ENCODE assay signal across 8 mouse cellular contexts in the genomic region with DNA sequence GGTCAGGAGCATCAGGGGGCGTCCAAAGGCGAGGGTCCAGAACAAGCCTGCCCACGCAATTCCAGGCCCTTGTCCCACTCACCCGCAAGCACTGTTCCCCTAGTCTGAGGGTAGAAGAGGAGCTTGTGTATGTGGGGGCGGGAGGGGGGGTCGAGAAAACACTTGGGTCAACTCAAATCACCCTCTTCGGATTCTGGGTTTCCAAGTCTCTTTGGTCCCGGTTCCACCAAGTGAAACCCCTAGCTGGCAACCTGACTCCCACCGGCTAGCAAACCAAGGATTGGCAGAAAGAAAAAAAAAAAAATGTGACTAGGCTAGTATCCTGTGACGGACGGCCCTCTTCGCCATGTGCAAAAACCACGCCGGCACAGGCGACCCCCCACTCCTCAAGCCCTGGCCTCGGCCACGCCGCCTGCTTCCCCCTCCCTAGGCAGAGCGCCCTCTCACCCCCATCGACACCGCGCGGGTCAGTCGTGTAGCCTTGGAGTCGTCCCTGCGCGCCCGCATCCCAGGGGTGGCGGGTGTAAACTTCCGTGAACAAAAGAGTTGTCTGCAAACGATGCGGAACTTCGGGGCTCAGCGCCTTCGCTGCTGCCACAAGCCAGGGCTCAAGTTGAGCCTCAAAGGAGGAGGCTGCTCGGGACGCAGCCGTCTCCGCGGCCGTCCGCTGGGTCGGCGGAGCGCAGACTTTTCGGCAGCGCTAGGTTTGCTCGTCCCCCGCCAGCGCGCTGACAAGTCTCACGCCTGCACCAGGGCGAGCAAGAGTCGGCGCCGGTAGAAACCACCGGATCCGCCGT. TPM values are rescaled to one million over a fixed set of nuclear protein-coding genes. Genes with fewer than 3 reads are reported as not detected.
A peak's percentile ranks its signal among the peaks of the same experiment; 100 is the strongest.
DNase-seq lines count a peak whose midpoint lies in the region; ATAC-seq and TF ChIP-seq lines count a peak whose summit lies in the region.

No protein-coding gene starts in this region.

- ATAC-seq in Patski, result peak; percentile 34
- peak; percentile 39 for ATAC-seq in lung, embryonic 14.5 days (ENCODE audit: insufficient read depth)
- peak; percentile 7; the same call in 1 of the 2 replicates for ATAC-seq in neural tube, embryonic 14.5 days (ENCODE audit: low read depth)

- in situ Hi-C loops in Patski (cut with MboI; ENCODE audit: low pct_unique_long_range_greater_than_20kb), result loop anchor here (10.0 kb wide), 1 partner anchor 238 kb away; the partner anchor contains the start of gene Oat

- H3K36me3 ChIP-seq in C2C12 (ENCODE audit: control insufficient read depth, insufficient read depth), result no peaks in the 10 kb centered on the region
- no peaks in the 10 kb centered on the region for H3K36me3 ChIP-seq in lung, embryonic 14.5 days (ENCODE audit: insufficient read depth)
- no peaks in the 10 kb centered on the region for H3K36me3 ChIP-seq in neural tube, embryonic 14.5 days (ENCODE audit: control insufficient read depth, insufficient read depth, low read length)

- peak overlapping the region; percentile 32 for H3K4me3 ChIP-seq in C2C12 (ENCODE audit: insufficient read depth, poor library complexity, severe bottlenecking)
- H3K4me3 ChIP-seq in cortical plate, adult 2 months (ENCODE audit: insufficient read depth, low read length), result peak overlapping the region; percentile 73
- H3K4me3 ChIP-seq in lung, embryonic 14.5 days (ENCODE audit: low read depth, low read length), result peak overlapping the region; percentile 70
- peak overlapping the region; percentile 65 for H3K4me3 ChIP-seq in neural tube, embryonic 14.5 days (ENCODE audit: low read depth, low read length)

- no peaks in the 10 kb centered on the region for H3K9me3 ChIP-seq in lung, embryonic 14.5 days (ENCODE audit: low read depth, low read length)
- H3K9me3 ChIP-seq in neural tube, embryonic 14.5 days (ENCODE audit: control insufficient read depth, low read length), result no peaks in the 10 kb centered on the region

- CTCF ChIA-PET in Patski (lab: Charles Lee), result interaction anchor here (1.1 to 5.3 kb wide), 5 partner anchors 83 to 159 kb away, joined by 3 to 68 read pairs (median 3); no protein-coding TSS in a partner anchor

- peak overlapping the region; percentile 84 for H3K4me2 ChIP-seq in lung, embryonic 14.5 days
- peak overlapping the region; percentile 92 for H3K4me2 ChIP-seq in neural tube, embryonic 14.5 days (ENCODE audit: low read depth, low read length)

- under 1% methylated on average over 59 of the region's 59 CpGs for WGBS in lung, embryonic 14.5 days
- under 1% methylated on average over 57 of the region's 59 CpGs for WGBS in neural tube, embryonic 14.5 days

- no peak for TF ChIP-seq POLR2A in cortical plate, adult 2 months (IDR thresholded peaks at IDR 0.05; ENCODE audit: extremely low read depth, insufficient read depth, low read length)

- H3K9ac ChIP-seq in lung, embryonic 14.5 days, result peak overlapping the region; percentile 83
- H3K9ac ChIP-seq in neural tube, embryonic 14.5 days (replicated peaks; ENCODE audit: low read depth, low read length), result peak overlapping the region; percentile 76

- H3K4me1 ChIP-seq in cortical plate, adult 2 months (ENCODE audit: control insufficient read depth, insufficient read depth, low read length), result peaks cover 6% of the 10 kb centered on the region
- H3K4me1 ChIP-seq in lung, embryonic 14.5 days (ENCODE audit: insufficient read depth), result peaks cover 20% of the 10 kb centered on the region
- peaks cover 19% of the 10 kb centered on the region for H3K4me1 ChIP-seq in neural tube, embryonic 14.5 days (ENCODE audit: control insufficient read depth, insufficient read depth, low read length)

- H3K27me3 ChIP-seq in C2C12 (ENCODE audit: control insufficient read depth, insufficient read depth, insufficient read length) (no peaks in the 10 kb centered on the region), Patski (no peaks in the 10 kb centered on the region)
- H3K27me3 ChIP-seq in lung, embryonic 14.5 days (ENCODE audit: insufficient read depth, low read length), result no peaks in the 10 kb centered on the region
- H3K27me3 ChIP-seq in neural tube, embryonic 14.5 days (ENCODE audit: control insufficient read depth, insufficient read depth, low read length), result no peaks in the 10 kb centered on the region

- peak overlapping the region; percentile 69 for H3ac ChIP-seq in C2C12 (ENCODE audit: control insufficient read depth, insufficient read length, low read depth)

- no peak for DNase-seq in Patski (ENCODE audit: low read depth, low spot score)
- peak; percentile 51 to 62 for DNase-seq in gastrocnemius, postnatal 4 days (ENCODE audit: low spot score in 2 of 2)
- peak; percentile 42 for DNase-seq in kidney, adult 11 months
- DNase-seq in lung, embryonic 14.5 days, result peak; percentile 69
- peak; percentile 54 for DNase-seq in urinary bladder, postnatal 25 days (ENCODE audit: low spot score)

- H3K79me3 ChIP-seq in C2C12 (ENCODE audit: low read depth), result no peaks in the 10 kb centered on the region

- no peak for TF ChIP-seq CTCF in C2C12 (IDR thresholded peaks at IDR 0.05; ENCODE audit: control insufficient read depth, insufficient read depth, insufficient read length)
- TF ChIP-seq CTCF in Patski (IDR thresholded peaks at IDR 0.05), result no peak
- TF ChIP-seq CTCF in cortical plate, adult 2 months (IDR thresholded peaks at IDR 0.05; ENCODE audit: extremely low read depth, insufficient read depth, low read length), result no peak
- 0 out of 2 replicates have a peak, but pooled peaks have one; percentile 1 for TF ChIP-seq CTCF in lung, embryonic 14.5 days (IDR thresholded peaks at IDR 0.05; ENCODE audit: low read depth)

- peak overlapping the region; percentile 93 for H3K27ac ChIP-seq in cortical plate, adult 2 months (ENCODE audit: insufficient read depth, low read length)
- peak overlapping the region; percentile 94 for H3K27ac ChIP-seq in lung, embryonic 14.5 days (ENCODE audit: low read depth)
- peak overlapping the region; percentile 80 for H3K27ac ChIP-seq in neural tube, embryonic 14.5 days (ENCODE audit: low read depth, low read length)

- POLR2A ChIA-PET in Patski (lab: Charles Lee), result interaction anchor here (1.2 to 1.5 kb wide), 4 partner anchors 11 to 156 kb away, joined by 3 to 4 read pairs (median 4); no protein-coding TSS in a partner anchor

- no peaks in the 10 kb centered on the region for H3K79me2 ChIP-seq in C2C12 (ENCODE audit: control insufficient read depth, insufficient read depth)

TF ChIP-seq in C2C12, 6 proteins besides CTCF, POLR2A, EP300 and RAD21:
- TF ChIP-seq FOSL1 (IDR thresholded peaks at IDR 0.05; ENCODE audit: insufficient read depth, low read length, poor library complexity, severe bottlenecking), result no peak
- no peak for TF ChIP-seq MYOG (IDR thresholded peaks at IDR 0.05; ENCODE audit: control insufficient read depth, extremely low read depth, insufficient read length)
- TF ChIP-seq USF1 (IDR thresholded peaks at IDR 0.05; ENCODE audit: low read depth), result no peak
- TF ChIP-seq MAX (IDR thresholded peaks at IDR 0.05), result no peak
- TF ChIP-seq CEBPB (IDR thresholded peaks at IDR 0.05; ENCODE audit: low read depth), result no peak
- TF ChIP-seq MYOD1 (IDR thresholded peaks at IDR 0.05; ENCODE audit: control insufficient read depth, insufficient read length, low read depth), result no peak

RNA-seq across cellular contexts. Expression of gene Fam53b, which starts 0.9 kb away (rescaled TPM):
- 3.2 TPM for polyA plus RNA-seq in C2C12 (2012; fragmentation: generic; extraction: Trizol)
- polyA plus RNA-seq in Patski (2021), result 36.3 TPM
- 21.4 and 21.9 TPM in 2 replicates for polyA plus RNA-seq in cortical plate, adult 2 months (2012; rRNA removed)
- total RNA-seq in gastrocnemius, postnatal 4 days (2021), result 10 to 100 TPM; 44.6 to 48.9 TPM
- 31.2 and 32.4 TPM in 2 replicates for polyA plus RNA-seq in lung, embryonic 14.5 days (2014; fragmentation: Nextera tagmentation; extraction: Ambion mirVana)
- polyA plus RNA-seq in neural tube, embryonic 14.5 days (2014; fragmentation: Nextera tagmentation; extraction: Ambion mirVana), result 11.8 and 13.7 TPM in 2 replicates

RNA-seq across cellular contexts. Expression of gene Eef1akmt2, which starts 39.7 kb away (rescaled TPM):
- polyA plus RNA-seq in C2C12 (2012; fragmentation: generic; extraction: Trizol) (17.1 TPM), Patski (2021) (42.7 TPM)
- 34.7 and 36.9 TPM in 2 replicates for polyA plus RNA-seq in cortical plate, adult 2 months (2012; rRNA removed)
- 10 to 100 TPM; 15.7 to 21.1 TPM for total RNA-seq in gastrocnemius, postnatal 4 days (2021)
- 55.6 and 61.8 TPM in 2 replicates for polyA plus RNA-seq in lung, embryonic 14.5 days (2014; fragmentation: Nextera tagmentation; extraction: Ambion mirVana)
- polyA plus RNA-seq in neural tube, embryonic 14.5 days (2014; fragmentation: Nextera tagmentation; extraction: Ambion mirVana), result 83.0 and 97.5 TPM in 2 replicates

RNA-seq across cellular contexts. Expression of gene Abraxas2, which starts 46.2 kb away (rescaled TPM):
- polyA plus RNA-seq in C2C12 (2012; fragmentation: generic; extraction: Trizol), result 8.9 TPM
- polyA plus RNA-seq in Patski (2021), result 40.5 TPM
- polyA plus RNA-seq in cortical plate, adult 2 months (2012; rRNA removed), result 24.0 and 25.1 TPM in 2 replicates
- total RNA-seq in gastrocnemius, postnatal 4 days (2021), result 10 to 100 TPM; 33.1 to 37.7 TPM
- polyA plus RNA-seq in lung, embryonic 14.5 days (2014; fragmentation: Nextera tagmentation; extraction: Ambion mirVana), result 37.4 and 39.6 TPM in 2 replicates
- polyA plus RNA-seq in neural tube, embryonic 14.5 days (2014; fragmentation: Nextera tagmentation; extraction: Ambion mirVana), result 42.2 and 44.1 TPM in 2 replicates
